Mouse (Mus musculus) small intestine, adult 2 months (tissue): Measurements from ENCODE around the gene Plppr1.

Experiments
- CTCF ChIP-seq: fragments of 200-500 bp; IDR thresholded peaks from 2 replicates; pipeline ENCODE4 v1.5.1; 2012; ENCODE audit warnings: low read depth, mild to moderate bottlenecking, control low read depth, inconsistent platforms, low read length, moderate library complexity, mixed read lengths; ENCODE audit not compliant: insufficient replicate concordance, insufficient read length; ENCODE audit errors: extremely low read depth
- POLR2A ChIP-seq: fragments of 200-500 bp; IDR thresholded peaks from 2 replicates; pipeline ENCODE4 v1.6.1; 2012; ENCODE audit warnings: low read depth, mild to moderate bottlenecking, control low read depth, inconsistent platforms, low read length, moderate library complexity

DNA sequence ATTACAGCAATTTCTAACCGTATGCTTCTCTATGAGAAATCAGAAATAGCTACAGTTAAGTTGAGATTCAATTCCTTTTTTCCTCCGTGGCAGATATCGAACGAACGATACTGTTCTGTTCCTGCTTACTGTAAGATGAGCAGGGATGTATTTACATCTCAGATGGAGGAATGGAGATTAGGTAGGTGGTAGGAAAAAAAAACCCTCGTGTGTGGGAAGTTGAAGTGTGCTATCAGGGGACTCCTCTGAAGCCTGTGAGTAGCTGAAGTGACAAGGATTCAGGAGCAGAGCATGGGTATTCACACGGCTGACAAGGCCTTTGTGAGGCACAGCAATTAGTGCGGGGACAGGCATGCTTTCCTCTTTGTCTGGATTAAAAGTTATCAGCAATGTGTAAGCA, 49.3 kb downstream of the Plppr1 start:
- TF ChIP-seq CTCF, result no peak
- no peak for TF ChIP-seq POLR2A
